Mouse (Mus musculus): ENCODE results near the gene Tuba1a.
"Not testable (repeated sequence)": the region's sequence is repeated elsewhere in the genome, so short reads cannot be mapped to it uniquely, and the experiment has no call there.

Tuba1a gene

DNA sequence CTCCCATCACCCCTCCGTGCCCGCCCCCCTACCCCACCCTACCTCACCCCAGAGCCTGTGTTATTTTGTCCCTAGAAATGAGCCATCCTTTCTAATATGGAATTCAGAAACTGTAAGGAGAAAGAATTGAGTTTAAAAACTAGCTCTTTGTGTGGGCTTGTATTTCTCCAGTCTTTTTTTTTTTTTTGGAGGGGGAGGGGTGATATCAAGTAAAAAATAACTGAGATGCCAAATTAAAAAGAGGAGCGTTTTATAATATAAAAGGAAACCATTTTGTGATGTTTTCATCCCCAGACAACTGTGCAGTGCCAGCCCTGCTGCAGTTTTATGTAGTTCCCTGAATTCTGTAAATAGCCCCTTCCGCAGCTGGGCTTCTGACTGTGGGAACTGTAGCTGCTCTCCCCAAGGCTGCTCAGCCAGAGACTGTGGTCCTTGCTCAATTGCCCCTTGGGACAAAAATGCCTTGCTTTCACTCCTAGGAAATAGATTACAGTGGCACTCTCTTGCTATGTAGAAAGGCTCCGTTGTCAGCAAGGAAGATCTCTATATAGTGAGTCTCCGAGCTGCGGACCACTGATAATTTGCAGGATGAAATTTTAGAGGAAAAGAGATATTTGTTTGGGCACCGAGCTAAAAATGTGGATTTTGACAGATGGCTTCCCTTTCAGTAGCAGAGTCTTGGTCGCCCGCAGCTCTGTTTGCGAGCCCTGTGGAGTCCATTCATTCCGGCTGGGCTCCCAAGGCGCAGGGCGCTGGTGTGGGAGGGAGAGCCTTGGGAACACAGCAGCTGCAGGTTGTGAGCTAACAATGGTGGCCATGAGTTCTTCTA lies 1.1 kb upstream of the Tuba1a start:
- no peak for DNase-seq (ENCODE audit: low read depth)

DNA sequence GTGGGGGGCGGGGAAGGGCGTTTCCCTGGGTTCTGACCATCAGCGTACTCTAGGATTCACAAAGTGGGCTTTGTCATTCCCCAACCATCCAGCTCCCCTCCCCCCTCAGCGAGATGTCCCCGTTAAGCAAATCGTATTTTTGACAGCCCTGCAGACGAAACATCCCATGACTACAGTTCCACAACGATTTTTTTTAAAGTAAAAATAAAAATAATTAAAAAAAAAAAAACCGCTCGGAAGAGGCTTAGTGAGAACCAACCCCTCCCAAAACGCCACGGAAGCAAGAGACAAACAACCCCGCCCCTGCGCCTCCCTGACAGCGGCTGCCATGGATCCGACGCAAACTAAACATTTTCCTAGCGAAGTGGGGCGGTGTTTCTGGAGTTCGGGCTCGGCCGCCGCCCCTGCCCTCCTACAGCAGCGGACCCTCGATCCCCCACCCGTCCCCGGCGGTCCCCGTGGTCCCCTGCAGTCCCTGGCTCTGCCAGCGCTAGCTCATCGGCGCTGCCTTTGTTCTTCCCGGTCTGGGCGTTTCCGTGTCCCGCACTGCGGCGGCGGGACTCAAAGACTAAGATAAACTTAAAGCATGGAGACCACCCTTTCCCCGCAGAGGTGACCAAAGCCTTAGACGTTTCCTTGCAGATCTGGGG lies 627 bp downstream of the Tuba1a start:
- DNase-seq (ENCODE audit: low read depth), result no peak

DNA sequence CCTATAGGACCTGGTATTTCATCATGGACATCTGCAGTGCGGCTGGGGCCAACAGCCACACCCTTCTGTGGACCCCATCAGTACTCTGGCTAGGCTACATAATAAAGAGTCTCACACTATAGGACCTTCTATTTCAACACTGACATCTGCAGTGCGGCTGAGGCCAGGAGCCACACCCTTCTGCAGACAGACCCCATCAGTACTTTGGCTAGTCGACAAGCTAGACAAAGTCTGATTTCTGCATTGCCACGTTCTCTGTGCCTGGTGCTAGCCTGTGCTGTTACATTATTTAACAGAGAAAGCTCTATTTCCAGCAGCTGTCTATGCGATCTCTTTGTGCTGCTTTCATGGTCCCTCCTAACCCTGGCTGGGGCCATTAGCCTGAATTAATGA lies 1.4 kb downstream of the Tuba1a start:
- no peak for DNase-seq (ENCODE audit: low read depth)

DNA sequence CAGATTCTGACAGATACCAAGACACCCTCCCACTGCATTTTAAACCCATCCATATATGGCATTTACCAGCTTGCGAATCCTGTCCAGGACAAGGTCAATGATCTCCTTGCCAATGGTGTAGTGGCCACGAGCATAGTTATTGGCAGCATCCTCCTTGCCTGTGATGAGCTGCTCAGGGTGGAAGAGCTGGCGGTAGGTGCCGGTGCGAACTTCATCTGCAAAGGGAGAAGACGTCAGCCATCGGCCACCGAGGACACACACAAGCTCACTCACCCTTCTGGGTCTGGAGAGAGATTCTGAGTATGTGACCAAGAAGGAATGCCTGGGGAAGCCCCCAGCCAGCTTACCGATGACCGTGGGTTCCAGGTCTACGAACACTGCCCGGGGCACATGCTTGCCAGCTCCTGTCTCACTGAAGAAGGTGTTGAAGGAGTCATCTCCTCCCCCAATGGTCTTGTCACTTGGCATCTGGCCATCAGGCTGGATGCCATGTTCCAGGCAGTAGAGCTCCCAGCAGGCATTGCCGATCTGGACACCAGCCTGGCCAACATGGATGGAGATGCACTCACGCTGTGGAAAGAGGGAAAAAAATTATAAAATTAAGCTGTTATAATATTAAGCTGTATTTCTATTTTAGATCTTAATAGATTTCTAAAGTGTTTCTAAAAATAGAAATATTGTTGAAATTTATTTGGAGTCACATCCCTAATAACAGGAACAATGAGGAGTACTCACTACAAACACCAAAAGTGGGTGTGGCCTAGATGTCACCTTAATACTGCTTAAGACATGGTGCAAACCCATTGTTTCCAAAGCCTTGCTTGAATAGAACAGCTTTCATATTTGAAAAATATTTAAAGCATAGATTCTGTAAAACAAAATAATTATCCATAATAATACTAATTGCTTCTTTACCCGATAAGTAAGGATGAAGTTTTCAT lies 2.1 kb downstream of the Tuba1a start:
- not testable (repeated sequence) for DNase-seq (ENCODE audit: low read depth)

DNA sequence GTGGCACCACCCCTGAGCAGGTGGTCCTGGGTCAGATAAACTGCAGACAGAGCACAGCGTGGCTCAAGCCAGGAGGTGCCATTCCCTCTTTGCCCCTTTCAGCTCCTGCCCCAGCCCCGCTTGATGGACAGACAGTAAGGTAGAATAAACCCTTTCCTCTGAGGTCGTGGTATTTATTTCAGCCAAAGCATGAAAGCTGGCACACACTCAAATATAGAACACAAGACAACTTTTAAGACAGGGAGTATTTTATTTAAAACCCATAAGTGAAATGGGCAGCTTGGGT lies 4.0 kb downstream of the Tuba1a start:
- DNase-seq (ENCODE audit: low read depth), result no peak

DNA sequence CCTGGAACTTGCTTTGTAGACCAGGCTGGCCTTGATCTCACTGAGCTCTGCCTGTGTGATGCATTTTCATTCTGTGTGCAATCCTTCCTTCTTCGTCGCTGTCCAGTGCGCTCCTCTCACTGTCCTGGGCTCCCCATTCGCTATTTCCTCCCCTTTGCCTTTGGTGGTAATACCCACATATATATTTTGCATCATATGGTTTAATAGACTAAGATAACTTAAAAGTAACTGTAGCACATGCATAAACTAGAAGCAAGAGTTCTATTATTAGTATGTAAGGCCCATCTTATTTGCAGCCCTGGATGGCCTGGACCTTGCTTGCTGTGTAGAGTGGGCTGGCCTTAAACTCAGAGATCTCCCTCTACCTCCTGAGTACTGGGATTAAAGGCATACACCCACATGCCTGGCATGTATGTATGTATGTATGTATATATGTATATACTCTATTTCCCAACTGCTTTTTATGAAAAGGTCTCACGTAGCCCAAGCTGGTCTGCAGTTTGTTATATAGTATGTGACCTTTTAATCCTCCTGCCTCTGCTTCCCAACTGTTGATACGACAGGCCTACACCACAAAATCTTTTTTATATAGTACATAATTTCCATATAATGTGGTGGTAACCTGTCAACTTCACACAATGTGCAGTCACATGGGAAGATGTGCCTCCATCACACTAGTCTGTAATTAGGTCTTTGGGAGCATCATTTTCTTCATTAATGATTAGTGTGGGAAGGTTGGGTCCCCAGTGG lies 4.5 kb downstream of the Tuba1a start:
- DNase-seq (ENCODE audit: low read depth), result no peak

DNA sequence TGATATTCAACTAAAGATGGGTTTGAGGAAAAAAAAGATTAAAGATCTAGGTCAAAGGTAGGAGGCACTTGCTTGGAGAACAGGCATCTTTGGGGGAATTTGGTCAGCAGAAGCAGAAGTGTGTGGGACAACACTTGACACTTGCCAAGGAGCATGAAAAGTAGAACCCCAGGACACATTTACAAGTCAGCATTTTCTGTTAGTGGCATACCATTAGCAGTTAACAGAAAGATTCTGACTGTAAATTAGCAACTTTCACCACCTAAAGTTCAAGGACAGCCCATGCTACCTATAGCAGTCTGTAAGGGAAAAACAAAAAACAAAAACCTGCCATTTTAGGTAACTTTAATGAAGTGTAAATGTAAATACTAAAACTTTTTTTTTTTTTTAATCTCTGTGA lies 5.1 kb downstream of the Tuba1a start:
- DNase-seq (ENCODE audit: low read depth), result no peak

DNA sequence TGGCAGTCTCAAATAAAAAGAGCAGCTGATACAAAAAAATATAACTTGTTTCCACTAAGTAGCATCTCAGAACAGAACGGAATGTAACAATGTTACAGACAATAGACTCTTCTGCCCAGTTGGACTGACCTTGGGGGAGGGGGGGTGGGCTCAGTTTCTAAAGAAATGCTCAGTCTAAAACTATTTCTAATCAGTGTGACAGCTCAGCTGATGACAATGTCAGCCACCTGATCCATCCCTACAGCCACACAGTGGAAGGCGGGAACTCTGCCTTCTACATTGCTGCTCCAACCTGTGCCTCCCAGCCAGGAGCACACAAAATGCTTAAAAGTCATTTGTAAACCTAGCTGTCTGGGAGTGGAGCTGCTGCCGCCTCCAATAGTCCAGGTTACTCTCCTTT lies 5.6 kb downstream of the Tuba1a start:
- DNase-seq (ENCODE audit: low read depth), result no peak

DNA sequence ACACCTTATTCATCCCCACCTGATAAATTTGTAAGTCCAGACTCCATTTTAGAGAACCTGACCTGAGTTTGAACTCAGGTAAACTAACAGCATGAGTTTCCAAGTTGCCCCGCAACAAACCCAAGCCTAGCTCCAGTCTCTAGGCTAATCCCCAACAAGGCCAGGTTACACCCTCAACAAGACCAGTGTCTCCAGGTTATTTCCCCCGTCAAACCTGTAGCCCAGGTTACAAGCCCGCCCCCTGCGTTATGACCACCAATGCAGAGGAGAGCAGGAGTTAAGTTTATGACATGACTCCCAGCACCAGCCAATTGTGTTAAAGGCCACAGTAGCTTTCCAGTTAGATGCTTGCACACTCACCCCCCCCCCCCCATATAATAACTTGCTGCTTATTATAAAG lies 10.4 kb downstream of the Tuba1a start:
- DNase-seq (ENCODE audit: low read depth), result no peak

DNA sequence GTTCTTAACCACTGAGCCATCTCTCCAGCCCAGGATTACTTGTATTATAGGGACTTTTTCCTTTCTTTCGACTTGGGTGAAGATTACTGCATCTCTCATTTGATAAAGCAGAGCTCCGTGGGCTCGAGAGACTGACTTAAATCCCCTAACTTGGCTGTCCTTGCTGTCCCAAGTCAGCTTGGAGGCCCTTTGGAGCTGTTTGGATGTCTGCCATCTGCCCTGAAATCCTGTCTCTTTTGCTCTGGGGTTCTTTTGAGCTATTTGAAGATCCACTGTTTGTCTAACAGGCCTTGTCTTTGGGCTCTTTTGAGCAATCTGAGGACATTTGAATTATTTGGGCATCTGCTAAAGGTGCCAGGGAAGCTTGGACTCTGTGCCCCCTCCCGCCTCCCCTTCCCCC lies 11.4 kb downstream of the Tuba1a start:
- no peak for DNase-seq (ENCODE audit: low read depth)

DNA sequence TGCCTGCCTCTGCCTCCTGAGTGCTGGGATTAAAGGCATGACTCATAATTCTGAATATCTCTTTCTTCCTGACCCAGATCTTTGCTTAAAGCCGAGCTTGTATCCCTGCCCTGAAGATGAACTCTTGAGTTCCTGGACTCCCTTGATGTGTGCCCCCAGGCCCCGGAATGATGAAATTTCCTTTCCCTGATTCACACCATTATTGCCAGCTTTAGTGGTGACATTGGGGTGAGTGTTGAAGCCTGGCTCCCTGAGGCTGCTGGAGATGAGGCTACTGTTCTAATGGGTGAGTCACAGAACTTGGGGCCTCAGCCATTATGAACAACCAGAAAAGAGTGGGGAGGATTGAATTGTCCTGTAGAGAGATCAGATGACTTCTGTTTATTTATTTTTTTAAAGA lies 12.0 kb downstream of the Tuba1a start:
- DNase-seq (ENCODE audit: low read depth), result no peak

DNA sequence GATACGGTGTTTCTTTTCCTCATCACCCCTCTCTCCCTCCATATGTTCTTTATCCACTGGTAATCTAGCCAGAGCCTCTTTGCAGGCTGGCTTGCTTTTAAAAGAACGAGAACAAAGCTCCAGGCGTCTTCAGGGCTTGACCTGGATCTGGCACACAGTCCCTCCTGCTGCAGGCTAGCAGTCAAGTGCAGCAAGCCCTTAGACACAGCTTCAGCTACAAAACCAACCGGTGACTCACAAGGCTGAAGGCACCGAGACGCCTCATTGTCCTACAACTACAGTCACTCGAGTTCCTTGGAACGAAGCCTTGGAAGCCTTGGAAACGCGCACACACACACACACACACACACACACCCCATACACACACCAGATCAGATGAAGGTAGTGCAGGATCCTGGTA lies 12.7 kb downstream of the Tuba1a start:
- DNase-seq (ENCODE audit: low read depth), result no peak

DNA sequence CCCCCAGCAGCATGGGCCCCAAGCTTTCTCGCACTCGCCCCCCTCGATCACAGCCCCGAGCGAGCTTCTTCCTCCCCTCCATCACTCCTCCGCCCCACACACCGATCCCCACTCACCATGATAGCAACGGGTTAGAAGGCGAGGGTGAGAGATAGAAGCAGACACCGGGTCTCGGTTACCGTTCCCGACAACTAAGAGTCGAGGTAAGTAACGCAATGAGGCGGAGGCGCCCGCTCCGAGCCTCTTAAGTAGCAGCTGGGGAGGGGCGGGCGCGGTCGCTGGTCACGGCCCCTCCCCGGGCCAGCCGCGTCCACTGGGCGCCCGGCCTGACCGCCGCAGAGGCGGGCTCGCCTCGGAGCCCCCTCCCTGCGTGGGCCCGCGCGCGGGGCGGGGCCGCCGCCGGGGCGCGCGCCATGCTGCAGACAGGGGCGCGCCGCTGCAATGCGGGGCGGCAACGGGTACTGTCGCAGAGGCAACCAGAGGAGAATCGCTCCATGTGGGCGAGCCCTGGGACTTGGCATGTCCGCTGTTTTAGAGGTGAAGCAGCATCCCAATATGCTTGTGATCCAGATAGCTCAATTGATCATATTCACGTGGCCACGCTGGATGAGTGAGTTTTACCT lies 19.2 kb downstream of the Tuba1a start, which contains the start of gene Tuba1b:
TSS of gene Tuba1b (minus strand) at position 349 of the 623 bp plus-strand sequence.
- peak; percentile 81 for DNase-seq (ENCODE audit: low read depth)

DNA sequence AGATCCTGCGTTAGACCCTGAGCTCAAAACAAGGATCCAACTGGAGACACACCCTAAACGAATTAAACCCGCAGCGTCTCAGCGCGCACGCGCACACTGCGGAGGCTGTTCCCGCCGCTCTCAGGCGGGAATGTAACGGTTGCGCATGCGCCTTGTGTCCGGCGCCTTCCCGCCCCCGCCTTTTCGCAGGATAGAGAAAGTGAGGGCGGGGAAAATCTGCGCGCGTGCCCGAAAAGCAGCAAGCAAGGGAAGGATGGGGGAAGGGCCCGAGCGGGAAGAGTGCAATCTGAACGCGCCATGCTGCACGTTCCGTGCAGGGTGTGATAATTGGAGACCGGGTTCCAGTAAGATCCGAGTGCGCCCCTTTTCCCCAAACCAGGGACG lies 19.7 kb downstream of the Tuba1a start:
- DNase-seq (ENCODE audit: low read depth), result peak; percentile 96

DNA sequence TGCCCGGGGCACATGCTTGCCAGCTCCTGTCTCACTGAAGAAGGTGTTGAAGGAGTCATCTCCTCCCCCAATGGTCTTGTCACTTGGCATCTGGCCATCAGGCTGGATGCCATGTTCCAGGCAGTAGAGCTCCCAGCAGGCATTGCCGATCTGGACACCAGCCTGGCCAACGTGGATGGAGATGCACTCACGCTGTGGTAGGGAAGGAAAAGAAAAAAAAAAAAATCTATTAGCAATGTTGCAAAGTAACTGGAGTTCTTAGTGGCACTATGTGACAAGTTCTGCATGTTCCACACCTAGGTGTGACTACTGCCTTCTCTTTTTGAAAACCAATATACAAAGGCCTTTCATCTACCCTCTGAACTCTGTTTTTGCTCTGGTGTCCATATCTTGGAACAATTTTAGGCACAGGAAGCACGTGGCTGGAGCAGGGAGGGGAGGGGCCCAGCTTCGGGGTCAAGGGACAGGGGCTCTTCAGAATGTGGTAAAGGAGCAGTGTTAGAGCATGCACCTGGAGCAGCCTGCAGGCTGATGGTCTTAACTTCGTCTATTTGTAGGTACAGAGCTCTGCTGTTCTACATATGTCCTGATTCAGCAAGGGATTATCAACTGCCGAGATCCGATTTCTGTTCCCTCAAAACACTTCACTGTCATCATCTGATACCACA lies 20.4 kb downstream of the Tuba1a start:
- not testable (repeated sequence) for DNase-seq (ENCODE audit: low read depth)

DNA sequence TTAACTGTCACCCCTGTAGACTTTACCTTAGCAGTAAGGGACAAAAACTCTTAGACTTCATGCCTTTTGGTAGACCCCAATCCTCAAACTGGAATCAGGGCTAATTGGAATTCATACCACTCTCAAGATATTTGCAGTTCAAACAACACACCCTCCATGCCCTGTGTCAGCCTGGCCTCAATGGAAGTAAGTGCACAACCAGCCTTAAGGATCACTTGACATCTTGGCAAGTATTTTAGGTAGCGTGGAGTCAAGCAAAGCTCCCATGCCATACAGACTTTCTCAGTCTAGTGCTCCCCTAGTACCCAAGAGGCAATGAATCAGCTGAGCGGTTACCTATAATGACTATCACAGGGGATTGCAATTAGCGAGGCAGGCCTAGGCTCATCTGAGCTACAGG lies 22.5 kb downstream of the Tuba1a start:
- no peak for DNase-seq (ENCODE audit: low read depth)

DNA sequence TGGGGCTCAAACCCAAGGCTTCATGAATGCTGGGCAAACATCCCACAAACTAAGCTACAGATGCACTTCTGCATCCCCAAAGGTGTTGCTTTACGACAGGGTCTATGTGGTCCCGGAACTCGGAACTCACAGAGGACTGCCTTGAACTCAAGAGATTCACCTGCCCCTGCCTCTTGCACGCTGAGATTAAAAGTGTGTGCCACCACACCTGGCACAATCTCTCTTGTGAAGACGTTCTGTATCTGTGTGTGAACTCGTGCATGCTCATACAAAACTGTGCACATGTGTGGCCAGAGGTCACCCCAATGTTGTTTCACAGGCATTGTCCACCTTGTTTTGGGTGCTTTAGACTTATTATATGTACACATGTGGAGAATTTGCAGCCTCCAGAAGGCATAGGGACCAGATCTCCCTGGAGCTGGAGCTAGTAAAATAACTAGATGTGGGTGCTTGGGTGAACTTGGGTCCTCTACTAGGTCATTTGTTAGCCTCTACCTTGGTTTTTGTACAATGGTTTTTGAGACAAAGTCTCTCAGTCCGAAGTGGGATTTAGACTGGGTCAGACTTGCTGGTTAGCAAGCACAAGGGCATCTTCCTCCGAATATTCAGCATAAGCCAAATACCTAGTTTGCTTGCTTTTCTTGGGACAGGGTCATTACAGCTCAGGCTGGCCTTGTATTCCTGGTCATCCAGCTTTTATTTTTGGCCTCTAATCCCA lies 23.3 kb downstream of the Tuba1a start:
- no peak for DNase-seq (ENCODE audit: low read depth)

DNA sequence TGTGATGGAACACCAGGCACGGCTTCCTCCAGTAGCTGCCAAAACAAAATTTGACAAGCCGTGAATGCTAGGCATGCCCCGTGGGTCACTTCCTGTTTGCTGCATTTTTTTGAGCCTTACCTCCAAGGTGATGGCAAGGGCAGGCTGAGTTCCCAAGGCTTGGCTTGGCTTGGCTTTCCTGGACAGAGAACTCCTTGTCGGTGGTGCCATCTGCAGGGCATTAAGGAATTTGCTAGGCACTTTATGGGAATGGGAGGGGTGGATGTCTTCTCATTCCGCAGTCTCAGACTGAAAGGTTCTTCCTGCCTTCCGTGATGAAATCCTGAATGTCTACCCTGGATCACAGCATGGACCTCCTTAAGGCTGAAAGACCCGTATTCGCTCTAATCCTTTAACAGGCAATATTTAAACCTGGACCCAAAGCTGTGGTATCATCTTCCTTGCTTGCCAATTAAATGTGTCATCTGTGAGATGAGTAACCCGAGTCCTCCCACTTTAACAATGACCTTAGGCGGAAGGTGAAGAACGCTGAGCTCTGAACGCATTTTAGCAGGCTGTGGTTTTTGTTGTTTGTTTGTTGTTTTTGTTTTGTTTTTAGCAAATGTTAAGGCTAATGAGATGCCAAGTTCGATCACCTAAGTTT lies 24.8 kb downstream of the Tuba1a start:
- DNase-seq (ENCODE audit: low read depth), result no peak

DNA sequence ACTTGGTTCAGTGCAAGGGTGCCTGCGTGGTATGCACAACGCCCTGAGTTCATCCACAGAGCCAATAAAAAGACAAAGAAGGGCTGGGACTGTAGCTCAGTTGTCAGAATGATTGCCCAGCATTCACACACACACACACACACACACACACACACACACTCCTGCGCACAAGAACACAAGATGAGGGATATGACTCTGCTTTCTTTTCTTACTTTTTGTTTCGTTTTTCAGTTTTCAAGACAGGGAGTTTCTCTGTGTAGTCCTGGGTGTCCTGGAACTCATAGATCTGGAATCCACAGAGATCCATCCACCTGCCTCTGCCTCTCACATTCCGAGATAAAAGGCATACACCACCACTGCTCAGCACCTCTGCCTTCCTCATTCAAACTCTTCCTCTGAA lies 25.9 kb downstream of the Tuba1a start:
- DNase-seq (ENCODE audit: low read depth), result no peak

DNA sequence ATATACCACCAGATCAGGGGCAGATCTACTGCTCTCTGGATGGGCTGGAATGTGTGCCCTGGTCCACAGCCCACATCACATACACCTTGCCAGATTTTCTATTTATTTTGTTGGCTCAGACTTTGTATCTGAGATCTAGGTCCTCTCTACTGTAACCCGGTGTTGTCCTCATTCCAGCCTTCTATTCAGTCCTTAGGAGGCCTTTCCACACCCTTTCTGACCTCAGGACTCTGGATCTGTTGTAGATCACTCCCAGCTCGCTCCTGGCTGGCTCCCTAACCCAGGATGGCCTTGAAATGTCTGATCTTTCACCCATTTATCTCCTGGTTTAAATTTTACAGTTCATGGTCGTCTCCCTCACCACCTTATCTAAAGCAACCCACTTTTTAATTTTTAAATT lies 28.8 kb downstream of the Tuba1a start:
- no peak for DNase-seq (ENCODE audit: low read depth)
